Mouse (Mus musculus): Measurements from ENCODE around the gene Psme2b. TPM values are rescaled to one million over a fixed set of nuclear protein-coding genes. Genes with fewer than 3 reads are reported as not detected.
"Not testable (repeated sequence)": the region's sequence is repeated elsewhere in the genome, so short reads cannot be mapped to it uniquely, and the experiment has no call there.

Gene Psme2b
- total RNA-seq (2021) = 1 to 10 TPM in 1 of 2 experiments, under 1 TPM in 1; 0.66 to 1.5 TPM

DNA sequence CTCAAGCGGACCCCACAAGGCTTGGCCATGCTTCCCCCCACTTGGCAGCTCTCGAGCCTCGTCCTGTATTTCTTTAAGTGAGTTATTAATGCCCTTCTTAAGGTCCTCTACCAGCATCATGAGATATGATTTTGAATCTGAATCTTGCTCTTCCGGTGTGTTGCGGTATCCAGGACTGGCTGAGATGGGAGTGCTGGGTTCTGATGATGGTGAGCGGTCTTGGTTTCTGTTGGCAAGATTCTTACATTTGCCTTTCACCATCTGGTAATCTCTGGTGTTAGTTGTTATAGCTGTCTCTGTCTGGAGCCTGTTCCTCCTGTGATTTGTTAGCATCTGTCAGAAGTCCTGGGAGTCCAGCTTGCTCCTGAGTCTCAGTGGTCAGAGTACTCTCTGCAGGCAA lies at the start of gene Psme2b:
Psme2b (minus strand) TSS at position 101 of the 400 bp plus-strand sequence.
- not testable (repeated sequence) for DNase-seq

- DNase-seq = not testable (repeated sequence)
These were observed 48.0 kb upstream of the Psme2b start, which contains the start of gene Tgtp1 for GRCm38 (mm10) chr11:48994018-48994417. Gene Tgtp1 (minus strand): TSS chr11:48994172.

DNA sequence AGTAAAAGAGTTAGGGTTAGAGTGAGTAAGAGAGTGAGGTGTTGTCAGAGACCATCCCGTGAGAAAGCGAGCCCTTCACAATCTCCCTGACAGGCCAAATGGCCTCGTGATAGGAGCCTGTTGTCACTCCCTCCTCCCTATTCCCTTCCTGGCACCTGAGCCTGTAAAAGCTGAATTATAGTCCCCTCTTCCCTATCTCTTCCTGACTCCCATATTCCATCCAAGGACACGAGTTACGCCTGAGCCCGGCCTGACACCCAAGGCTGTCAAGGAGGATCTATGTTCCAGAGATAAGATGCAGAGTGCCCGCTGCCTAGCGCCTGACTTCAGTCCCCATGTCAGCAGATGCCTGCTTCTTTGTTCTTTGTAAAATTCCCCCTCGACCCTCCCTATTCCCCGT lies 47.3 kb upstream of the Psme2b start:
- not testable (repeated sequence) for DNase-seq

GRCm38 (mm10) chr11:48991740-48992520 lies 45.9 kb upstream of the Psme2b start, which contains the start of gene Gm12185:
Gene Gm12185 (minus strand): TSS chr11:48992226.
- DNase-seq = not testable (repeated sequence)

- not testable (repeated sequence) for DNase-seq
These were observed 44.0 kb upstream of the Psme2b start for GRCm38 (mm10) chr11:48989981-48990380.

DNA sequence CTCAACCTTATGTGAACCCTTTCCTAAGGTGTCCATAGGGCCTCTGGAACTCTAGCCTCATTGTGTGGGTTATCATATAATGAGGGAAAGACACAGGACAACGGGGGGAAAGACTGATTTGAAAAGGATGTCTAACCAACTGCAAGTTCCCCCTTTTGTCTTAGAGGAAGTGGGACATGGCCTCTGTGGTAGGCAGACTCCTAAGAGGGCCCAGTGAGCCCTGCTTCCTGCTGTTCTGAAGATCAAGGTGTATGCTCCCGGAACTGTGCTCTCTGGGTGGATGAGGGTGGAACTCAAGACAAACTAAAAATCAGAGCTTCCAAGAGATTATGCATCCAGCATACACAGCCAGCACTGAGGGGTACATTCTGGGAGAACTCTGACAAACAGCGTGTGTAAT lies 42.2 kb upstream of the Psme2b start:
- DNase-seq = not testable (repeated sequence)

DNA sequence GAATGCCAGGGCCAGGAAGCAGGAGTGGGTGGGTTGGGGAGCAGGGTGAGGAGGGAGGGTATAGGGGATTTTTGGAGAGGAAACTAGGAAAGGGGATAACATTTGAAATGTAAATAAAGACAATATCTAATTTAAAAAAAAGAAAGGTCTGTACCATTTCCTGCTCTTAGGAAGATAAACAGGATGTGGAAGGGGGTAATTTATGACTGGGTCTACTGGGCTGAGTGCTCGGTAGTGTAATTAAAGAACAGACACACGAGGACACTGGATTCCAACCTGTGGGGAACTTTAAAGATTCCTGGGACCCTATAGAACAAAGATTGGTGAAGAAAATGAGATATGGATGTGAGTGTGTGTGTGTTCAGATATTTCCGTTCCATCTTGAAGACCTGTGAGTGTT lies 36.9 kb upstream of the Psme2b start:
- DNase-seq = not testable (repeated sequence)

DNA sequence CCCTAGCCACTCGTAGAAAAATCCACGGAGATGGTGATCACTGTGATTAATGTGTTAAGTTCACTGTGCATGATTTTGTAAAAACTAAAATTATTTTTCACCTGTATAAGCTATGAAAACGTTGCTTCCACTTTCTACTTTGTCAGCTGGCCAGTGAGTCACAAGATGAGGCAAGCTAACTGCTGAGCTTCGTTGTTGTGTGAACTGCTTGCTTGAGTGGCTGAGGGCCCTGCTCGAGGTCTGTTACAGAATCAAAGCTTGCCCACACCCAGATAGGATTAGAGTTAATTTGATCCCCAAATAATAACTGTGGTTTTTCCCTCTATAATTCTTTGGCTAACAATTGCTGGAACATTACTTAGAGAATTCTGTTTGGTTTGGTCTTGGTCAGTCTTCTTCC lies 34.1 kb upstream of the Psme2b start:
- not testable (repeated sequence) for DNase-seq

DNA sequence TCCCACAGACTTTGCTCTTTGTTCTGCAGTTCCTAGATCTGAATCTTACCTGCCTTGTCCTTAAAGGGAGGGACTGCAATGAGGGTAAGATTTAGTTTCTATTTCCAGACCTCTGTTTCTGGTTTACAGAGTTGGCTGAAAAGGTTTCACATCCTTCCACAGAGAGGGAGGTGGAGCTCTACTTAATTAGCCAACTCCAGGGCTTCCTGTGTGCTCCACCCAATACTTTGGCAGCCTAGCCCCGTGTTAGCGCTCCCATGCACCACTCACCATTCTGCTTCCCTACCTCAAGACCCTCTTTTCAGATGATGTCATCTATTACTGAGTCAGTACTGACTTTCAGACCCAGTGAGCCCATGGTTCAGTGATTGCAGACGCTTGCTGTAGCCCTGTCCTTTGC lies 33.3 kb upstream of the Psme2b start, which contains the start of gene 9930111J21Rik1:
9930111J21Rik1 (minus strand) TSS at position 148 of the 400 bp plus-strand sequence.
- DNase-seq = not testable (repeated sequence)

DNA sequence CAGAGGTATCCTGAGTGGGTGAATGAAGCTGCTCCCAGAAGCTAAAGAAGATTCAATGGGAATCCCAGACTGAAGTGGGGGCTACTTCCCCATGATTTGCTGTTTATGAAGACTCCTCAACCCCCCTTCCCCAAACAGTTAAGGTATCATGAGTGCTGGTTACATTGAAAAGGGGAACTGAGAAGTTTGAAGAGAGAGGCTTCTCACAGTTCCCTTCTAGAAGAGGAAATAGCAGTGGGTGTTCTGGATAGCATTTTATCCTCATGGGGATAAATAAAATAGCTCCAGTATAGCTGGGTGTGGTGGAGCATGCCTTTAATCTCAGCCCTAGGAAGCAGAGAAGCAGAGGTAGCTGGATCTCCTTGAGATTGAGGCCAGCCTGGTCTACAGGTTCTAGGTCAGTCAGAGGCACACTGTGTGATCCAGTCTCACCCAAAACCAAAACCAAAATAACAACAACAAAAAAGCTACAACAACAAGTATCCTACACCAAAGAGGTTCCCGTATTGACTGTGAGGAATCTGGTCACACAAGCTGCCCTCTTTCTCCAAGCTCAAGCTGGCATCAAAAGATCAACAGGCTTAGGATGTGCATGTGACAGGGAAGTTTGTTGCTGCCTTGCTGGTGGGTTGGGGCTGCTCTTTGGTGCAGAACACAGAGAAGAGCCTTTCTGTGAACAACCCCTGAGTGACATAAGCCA lies 32.4 kb upstream of the Psme2b start, which contains the start of gene Olfr56:
Olfr56 (plus strand) TSS at position 650 of the 700 bp plus-strand sequence.
- not testable (repeated sequence) for DNase-seq

- not testable (repeated sequence) for DNase-seq
These were observed 28.7 kb upstream of the Psme2b start for GRCm38 (mm10) chr11:48974686-48975085.

DNA sequence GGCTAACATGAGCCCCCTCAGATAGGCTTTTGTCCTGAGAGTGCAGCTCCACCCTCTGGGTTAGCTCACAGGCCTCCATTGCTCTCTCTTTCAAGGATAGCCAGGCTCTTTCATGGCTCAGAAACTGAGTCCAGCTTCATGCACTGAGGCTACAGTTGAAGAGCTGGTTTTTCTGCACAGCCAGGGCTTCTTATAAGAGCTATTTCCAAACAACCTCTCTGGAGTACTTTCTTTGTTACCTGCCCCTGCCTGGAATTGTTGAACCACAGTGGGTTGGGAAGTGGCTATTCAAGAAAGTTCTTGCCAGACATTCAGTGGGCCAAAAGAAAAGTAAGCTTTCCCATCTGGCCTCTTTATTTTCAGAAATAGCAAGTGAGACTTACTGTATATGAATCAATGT lies 6.7 kb downstream of the Psme2b start:
- not testable (repeated sequence) for DNase-seq

DNA sequence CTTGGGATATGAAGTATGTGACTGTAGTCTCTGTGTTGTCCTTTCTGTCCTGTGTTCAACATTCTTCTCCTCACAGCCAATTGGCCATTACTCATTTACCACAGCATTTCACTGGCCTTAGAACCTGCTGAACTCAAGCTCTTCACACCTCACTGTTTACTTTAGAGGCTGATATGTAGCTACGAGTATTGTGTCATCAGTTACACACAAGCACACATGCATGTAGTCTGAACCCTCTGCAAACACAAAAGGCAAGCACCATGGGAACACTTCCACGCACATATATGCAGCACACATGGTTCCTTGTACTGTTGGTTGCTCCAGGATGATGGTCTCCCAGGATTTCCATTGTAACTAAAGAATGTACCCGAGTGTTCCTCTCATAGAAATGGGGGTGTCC lies 10.7 kb downstream of the Psme2b start:
- DNase-seq = not testable (repeated sequence)

DNA sequence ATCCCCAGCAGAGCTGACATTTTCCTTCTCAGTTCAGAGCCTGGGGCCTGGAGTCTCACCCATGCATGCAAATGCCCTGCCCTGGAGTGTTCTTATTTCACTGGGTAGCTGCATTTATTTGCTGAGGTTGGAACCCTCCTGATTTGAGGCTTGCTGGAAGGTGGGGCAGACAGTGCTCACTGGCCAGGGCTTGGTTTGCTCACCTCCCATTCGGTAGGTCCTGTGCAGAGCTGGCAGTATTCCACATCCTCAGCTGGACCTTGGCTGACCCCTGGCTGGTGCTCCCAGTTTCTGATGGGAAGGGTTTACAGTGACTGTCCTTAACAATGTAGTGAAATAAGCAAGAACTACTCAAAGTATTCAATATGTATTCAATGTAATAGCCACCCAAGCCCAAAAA lies 12.1 kb downstream of the Psme2b start:
- DNase-seq = not testable (repeated sequence)

DNA sequence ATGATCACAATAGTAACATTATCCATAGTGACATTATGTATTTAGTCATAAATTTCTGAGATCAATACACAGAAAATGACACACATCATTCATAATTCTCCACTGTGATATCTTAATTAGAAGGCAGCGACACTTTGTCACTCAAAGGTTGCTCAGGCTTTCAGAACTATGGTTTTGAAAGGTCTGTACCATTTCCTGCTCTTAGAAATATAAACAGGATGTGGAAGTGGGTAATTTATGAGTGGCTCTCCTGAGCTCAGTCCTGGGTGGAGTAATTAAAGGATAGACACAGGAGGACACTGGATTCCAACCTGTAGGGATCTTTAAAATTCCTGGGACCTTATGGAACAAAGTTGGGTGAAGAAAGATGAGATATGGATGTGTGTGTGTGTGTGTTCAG lies 12.6 kb downstream of the Psme2b start:
- not testable (repeated sequence) for DNase-seq

GRCm38 (mm10) chr11:48928068-48928467 lies 17.9 kb downstream of the Psme2b start:
- not testable (repeated sequence) for DNase-seq

DNA sequence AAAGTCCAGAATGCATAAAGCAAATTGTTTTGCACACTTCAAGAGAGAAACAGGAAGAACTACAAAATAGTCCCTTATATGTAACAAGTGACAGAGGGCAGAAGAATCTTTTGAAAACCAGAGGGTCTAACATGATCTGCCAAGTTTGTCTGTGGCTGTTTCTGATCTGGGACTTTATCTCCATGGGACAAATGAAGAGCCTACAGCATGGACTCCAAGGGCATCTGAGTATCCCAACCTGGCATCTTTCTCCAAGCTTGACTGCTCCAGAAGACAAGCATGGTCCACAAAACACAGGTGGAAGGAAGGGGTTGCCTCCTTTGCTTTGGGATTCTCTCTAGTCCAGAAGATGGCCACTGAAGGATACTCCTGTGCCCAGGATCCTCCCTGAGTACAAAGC lies 19.6 kb downstream of the Psme2b start:
- not testable (repeated sequence) for DNase-seq

DNA sequence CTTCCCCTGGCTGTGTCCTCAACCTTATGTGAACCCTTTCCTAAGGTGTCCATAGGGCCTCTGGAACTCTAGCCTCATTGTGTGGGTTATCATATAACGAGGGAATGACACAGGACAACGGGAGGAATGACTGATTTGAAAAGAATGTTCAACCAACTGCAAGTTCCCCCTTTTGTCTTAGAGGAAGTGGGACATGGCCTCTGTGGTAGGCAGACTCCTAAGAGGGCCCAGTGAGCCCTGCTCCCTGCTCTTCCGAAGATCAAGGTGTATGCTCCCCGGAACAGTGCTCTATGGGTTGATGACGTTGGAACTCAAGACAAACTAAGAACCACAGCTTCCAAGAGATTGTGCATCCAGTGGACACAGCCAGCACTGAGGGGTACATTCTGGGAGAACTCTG lies 22.2 kb downstream of the Psme2b start:
- not testable (repeated sequence) for DNase-seq

DNA sequence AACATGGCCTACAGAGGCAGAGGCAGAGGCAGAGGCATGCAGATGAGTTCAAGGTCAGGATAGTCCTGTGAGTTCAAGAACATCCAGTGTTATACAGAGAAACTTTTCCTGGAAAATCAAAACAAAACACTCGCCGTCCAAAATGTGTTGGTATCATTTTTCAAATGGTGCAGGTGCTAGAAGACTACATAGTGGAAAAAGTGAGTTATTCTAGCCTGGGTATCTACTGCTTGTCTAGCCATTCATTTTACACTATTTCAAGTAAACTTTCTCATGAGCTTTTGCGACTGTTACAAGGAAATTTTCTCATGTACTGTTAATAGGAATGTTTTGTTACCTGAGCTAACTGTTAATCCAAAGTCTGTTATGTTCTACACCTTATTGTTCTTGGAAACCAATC lies 27.6 kb downstream of the Psme2b start:
- no peak for DNase-seq

DNA sequence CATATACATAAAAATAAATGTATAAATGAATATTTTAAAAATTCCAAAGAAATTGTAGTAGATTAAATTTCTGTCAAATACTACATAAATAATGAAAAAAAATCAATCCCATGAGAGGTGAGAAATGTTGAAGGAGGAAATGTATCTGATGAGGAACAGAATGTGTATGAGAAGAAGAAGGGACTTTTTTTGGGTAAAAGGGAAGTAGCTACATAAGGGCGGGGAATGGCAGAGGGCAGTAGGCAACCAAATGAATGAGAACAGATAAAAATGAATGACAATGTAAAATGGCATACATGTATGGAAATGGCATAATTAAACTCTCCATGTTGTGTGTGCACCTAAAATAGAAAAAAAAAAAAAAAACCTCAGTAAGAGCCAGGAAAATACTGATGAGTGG lies 32.4 kb downstream of the Psme2b start:
- DNase-seq = no peak

- no peak for DNase-seq
These were observed 37.5 kb downstream of the Psme2b start for GRCm38 (mm10) chr11:48908459-48908858.

- no peak for DNase-seq
These were observed 44.0 kb downstream of the Psme2b start, which contains the start of gene Gm5431 for GRCm38 (mm10) chr11:48902021-48902420. Gene Gm5431 (minus strand): TSS chr11:48902214.

DNA sequence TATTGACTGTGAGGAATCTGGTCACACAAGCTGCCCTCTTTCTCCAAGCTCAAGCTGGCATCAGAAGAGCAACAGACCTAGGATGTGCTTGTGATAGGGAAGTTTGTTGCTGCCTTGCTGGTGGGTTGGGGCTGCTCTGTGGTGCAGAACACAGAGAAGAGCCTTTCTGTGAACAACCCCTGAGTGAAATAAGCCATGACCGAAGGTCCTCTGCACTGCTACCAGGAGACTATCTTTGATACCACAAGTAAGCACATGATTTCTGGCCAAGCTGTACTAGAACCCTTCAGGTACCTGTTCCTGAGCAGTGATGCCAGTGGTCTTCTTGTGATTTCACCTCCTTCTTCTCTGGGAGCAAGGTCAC lies 44.4 kb downstream of the Psme2b start:
- not testable (repeated sequence) for DNase-seq

Data from layer of hippocampus, postnatal 36 days (tissue).